Mouse (Mus musculus) C2C12 (cell line): ENCODE measurements at regions not wholly inside any gene's neighbourhood (a gene's known extent, or its start where the extent isn't known, plus 50 kb on each side); places are given as distances from the start of the nearest gene placed in this dataset.
"Not testable (repeated sequence)": the region's sequence is repeated elsewhere in the genome, so short reads cannot be mapped to it uniquely, and the experiment has no call there.

Source experiments
- H3K27me3 ChIP-seq: one replicate; pipeline ENCODE4 v1.6.1; 2011; ENCODE audit not compliant: control insufficient read depth, insufficient read depth, insufficient read length
- H3K36me3 ChIP-seq: one replicate; pipeline ENCODE4 v1.6.1; 2011; ENCODE audit not compliant: control insufficient read depth, insufficient read depth
- H3K4me3 ChIP-seq: one replicate; pipeline ENCODE4 v1.5.1; 2011; ENCODE audit warnings: mild to moderate bottlenecking, control low read depth; ENCODE audit not compliant: poor library complexity, insufficient read depth, severe bottlenecking
- H3K79me2 ChIP-seq: one replicate; pipeline ENCODE4 v1.6.1; 2011; ENCODE audit not compliant: control insufficient read depth, insufficient read depth
- H3K79me3 ChIP-seq: one replicate; pipeline ENCODE4 v1.6.1; 2011; ENCODE audit warnings: low read depth, control low read depth
- H3ac ChIP-seq: one replicate; pipeline ENCODE3; 2011; ENCODE audit warnings: low read depth; ENCODE audit not compliant: control insufficient read depth, insufficient read length
- CEBPB ChIP-seq: IDR thresholded peaks from one replicate; pipeline ENCODE4 v1.6.1; 2011; ENCODE audit warnings: low read depth, mild to moderate bottlenecking, control low read depth, moderate library complexity
- CTCF ChIP-seq: IDR thresholded peaks from one replicate; pipeline ENCODE4 v1.5.1; 2011; ENCODE audit not compliant: control insufficient read depth, insufficient read depth, insufficient read length
- FOSL1 ChIP-seq: IDR thresholded peaks from one replicate; pipeline ENCODE4 v1.8.0; 2011; ENCODE audit warnings: mild to moderate bottlenecking, low read length; ENCODE audit not compliant: poor library complexity, insufficient read depth, severe bottlenecking
- MAX ChIP-seq: IDR thresholded peaks from one replicate; pipeline ENCODE4 v1.6.1; 2011; ENCODE audit warnings: mild to moderate bottlenecking, control low read depth
- MYOD1 ChIP-seq: IDR thresholded peaks from one replicate; pipeline ENCODE4 v1.6.1; 2011; ENCODE audit warnings: low read depth; ENCODE audit not compliant: control insufficient read depth, insufficient read length
- MYOG ChIP-seq: IDR thresholded peaks from one replicate; pipeline ENCODE4 v1.6.1; 2011; ENCODE audit not compliant: control insufficient read depth, insufficient read length; ENCODE audit errors: extremely low read depth
- USF1 ChIP-seq: IDR thresholded peaks from one replicate; pipeline ENCODE4 v1.6.1; 2011; ENCODE audit warnings: low read depth, mild to moderate bottlenecking, control low read depth, moderate library complexity

DNA sequence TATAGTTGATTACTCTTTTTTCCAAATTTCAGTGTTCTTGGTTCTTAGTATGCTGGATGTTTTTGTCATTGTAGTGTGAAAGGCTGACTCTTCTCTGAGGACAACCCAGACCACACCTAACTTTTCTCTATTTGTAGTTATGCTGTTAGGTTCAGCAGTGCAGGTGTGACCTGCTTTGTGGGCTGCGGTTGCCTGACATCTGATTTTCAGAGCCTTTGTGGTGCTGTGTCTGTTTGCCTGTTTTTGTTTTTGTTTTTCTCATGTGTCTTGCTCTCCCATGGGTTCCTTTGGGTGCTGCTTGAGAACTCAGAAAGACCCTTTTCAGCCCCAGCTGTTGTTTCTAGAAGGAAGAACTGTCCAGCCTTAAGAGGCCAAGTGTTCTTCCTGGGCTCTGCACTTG is 52.0 kb upstream of the Trpm1 start:
- Histone ChIP-seq H3K27me3 (no peaks in the 10 kb centered on the region), H3K79me2 (no peaks in the 10 kb centered on the region), H3K79me3 (no peaks in the 10 kb centered on the region), H3K36me3 (no peaks in the 10 kb centered on the region), H3ac (no peak overlapping the region), H3K4me3 (no peak overlapping the region)
- TF ChIP-seq MYOG = no peak
- TF ChIP-seq MYOD1 = no peak
- no peak for TF ChIP-seq CTCF
- no peak for TF ChIP-seq FOSL1
- no peak for TF ChIP-seq CEBPB
- no peak for TF ChIP-seq MAX
- no peak for TF ChIP-seq USF1

DNA sequence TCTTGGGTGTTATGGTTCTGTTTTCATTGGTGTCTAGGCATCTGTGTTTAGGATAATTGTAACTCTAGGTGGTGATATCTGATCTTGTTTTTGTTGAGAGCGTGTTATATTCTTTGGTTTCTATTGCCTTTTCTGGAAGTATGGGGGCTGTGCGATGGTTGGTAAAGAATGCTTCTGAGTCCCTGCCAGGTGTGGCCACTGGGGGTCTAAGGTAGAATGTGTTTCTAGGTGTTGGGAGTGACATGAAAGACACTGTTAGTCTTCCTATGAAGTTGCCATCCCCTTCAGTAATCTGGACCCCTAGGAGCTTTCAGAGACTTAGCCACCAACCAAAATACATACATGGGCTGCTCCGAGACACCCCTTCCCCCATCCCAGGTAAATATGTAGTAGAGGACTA is 54.0 kb upstream of the Trpm1 start:
- Histone ChIP-seq H3K79me3 (no peaks in the 10 kb centered on the region), H3ac (no peak overlapping the region), H3K4me3 (no peak overlapping the region), H3K27me3 (no peaks in the 10 kb centered on the region), H3K79me2 (no peaks in the 10 kb centered on the region), H3K36me3 (no peaks in the 10 kb centered on the region)
- TF ChIP-seq FOSL1 = no peak
- TF ChIP-seq MYOG = no peak
- no peak for TF ChIP-seq USF1
- TF ChIP-seq MYOD1 = no peak
- no peak for TF ChIP-seq CEBPB
- no peak for TF ChIP-seq MAX
- no peak for TF ChIP-seq CTCF

DNA sequence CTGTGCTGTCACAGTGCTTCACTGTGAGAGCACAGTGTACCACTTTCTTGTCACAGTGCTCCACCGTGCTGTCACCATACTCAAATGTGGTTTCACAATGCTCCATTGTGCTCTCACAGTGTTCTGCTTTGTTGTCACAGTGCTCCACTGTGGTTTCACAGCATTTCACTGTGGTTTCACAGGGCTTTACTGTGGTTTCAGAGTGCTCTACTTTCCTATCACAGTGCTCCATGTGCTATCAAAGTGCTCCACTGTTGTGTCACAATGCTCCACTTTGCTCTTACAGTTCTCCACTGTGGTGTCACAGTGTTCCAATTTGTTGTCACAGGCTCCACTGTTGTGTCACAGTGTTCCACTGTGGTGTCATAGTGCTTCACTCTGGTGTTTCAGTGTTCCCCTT is 63.6 kb upstream of the Trpm1 start:
- H3K79me2 ChIP-seq = no peaks in the 10 kb centered on the region
- H3K4me3 ChIP-seq = no peak overlapping the region
- TF ChIP-seq MAX = no peak
- no peak for TF ChIP-seq MYOD1
- TF ChIP-seq USF1 = no peak
- TF ChIP-seq MYOG = no peak
- no peak for TF ChIP-seq CEBPB
- no peak for TF ChIP-seq CTCF
- TF ChIP-seq FOSL1 = no peak

DNA sequence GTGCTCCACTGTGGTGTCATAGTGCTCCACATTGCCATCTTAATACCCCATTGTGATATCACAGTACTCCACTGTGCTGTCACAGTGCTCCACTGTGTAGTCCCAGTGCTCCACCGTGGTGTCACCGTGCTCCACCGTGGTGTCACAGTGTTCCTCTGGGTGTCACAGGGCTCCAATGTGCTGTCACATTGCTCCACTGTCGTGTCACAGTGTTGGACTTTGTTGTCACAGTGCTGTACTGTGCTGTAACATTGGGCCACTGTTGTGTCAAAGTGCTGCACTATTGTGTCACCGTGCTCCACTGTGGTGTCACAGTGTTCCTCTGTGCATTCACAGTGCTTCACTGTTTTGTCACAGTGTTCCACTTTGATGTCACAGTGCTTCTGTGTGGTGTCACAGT is 64.6 kb upstream of the Trpm1 start:
- H3K79me2 ChIP-seq = no peaks in the 10 kb centered on the region
- no peaks in the 10 kb centered on the region for H3K79me3 ChIP-seq
- no peak overlapping the region for H3K4me3 ChIP-seq
- no peak overlapping the region for H3ac ChIP-seq
- H3K36me3 ChIP-seq = no peaks in the 10 kb centered on the region
- no peaks in the 10 kb centered on the region for H3K27me3 ChIP-seq
- TF ChIP-seq CTCF (no peak), MAX (no peak), MYOD1 (no peak), CEBPB (no peak), USF1 (no peak), FOSL1 (no peak), MYOG (no peak)

More for the DNA sequence above, 63.6 kb upstream of the Trpm1 start:
- Histone ChIP-seq H3ac (no peak overlapping the region), H3K36me3 (no peaks in the 10 kb centered on the region), H3K79me3 (no peaks in the 10 kb centered on the region), H3K27me3 (no peaks in the 10 kb centered on the region)

DNA sequence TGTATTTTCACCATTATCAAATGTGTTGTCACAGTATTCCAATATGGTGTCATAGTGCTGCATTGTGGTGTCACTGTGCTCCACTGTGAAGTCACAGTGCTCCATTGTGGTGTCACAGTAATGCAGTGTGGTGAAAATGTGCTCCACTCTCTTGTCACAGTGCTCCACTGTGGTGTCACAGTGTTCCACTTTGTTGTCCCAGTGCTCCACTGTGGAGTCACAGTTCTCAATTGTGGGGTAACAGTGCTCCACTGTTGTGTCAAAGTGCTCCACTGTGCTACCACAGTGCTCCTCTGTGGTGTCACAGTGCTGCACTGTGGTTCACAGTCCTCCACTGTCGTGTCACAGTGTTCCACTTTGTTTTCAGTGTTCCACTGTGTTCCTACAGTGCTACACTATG is 69.7 kb upstream of the Trpm1 start:
- H3ac ChIP-seq, H3K79me2 ChIP-seq, H3K36me3 ChIP-seq, H3K4me3 ChIP-seq, H3K79me3 ChIP-seq: not testable (repeated sequence)
- peaks cover 10% of the 10 kb centered on the region for H3K27me3 ChIP-seq

DNA sequence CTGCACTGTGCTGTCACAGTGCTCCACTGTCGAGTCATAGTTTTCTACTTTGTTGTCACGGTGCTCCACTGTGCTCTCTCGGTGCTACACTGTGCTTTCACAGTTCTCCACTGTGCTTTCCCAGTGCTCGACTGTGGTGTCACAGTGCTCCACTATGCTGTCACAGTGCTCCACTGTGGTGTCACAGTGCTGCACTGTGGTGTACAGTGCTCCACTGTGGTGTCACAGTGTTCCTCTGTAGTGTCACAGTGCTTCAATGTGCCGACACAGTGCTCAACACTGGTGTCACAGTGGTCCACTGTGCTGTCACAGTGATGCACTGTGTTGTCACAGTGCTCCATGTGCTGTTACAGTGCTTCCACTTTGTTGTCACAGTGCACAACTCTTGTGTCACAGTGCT is 71.0 kb upstream of the Trpm1 start:
- Histone ChIP-seq H3K79me2 (no peaks in the 10 kb centered on the region), H3K79me3 (no peaks in the 10 kb centered on the region), H3K27me3 (peaks cover 10% of the 10 kb centered on the region), H3ac (no peak overlapping the region), H3K36me3 (no peaks in the 10 kb centered on the region), H3K4me3 (no peak overlapping the region)
- no peak for TF ChIP-seq CEBPB
- TF ChIP-seq FOSL1 = no peak
- TF ChIP-seq MYOG = no peak
- no peak for TF ChIP-seq CTCF
- TF ChIP-seq MYOD1 = no peak
- TF ChIP-seq MAX = no peak
- no peak for TF ChIP-seq USF1
